Mouse (Mus musculus) adrenal gland, postnatal 4 days (tissue): ENCODE data around the gene Lman2l. TPM values are rescaled to one million over a fixed set of nuclear protein-coding genes. Genes with fewer than 3 reads are reported as not detected.

ENCODE experiments used
- DNase-seq, 2 experiments: peaks; one replicate each; pipeline ENCODE4 v3.0.0; 2021 to 2022; ENCODE audit warnings: low spot score in 2 of 2, mixed read lengths in 2 of 2
- total RNA-seq, 2 experiments: library from RNA; stranded (reverse); gene quantifications; 2 replicates each; pipeline ENCODE4 v1.2.3; 2021

The Lman2l gene
- total RNA-seq, 2 experiments from 2014 or later = 25.3 to 31.2 TPM

DNA sequence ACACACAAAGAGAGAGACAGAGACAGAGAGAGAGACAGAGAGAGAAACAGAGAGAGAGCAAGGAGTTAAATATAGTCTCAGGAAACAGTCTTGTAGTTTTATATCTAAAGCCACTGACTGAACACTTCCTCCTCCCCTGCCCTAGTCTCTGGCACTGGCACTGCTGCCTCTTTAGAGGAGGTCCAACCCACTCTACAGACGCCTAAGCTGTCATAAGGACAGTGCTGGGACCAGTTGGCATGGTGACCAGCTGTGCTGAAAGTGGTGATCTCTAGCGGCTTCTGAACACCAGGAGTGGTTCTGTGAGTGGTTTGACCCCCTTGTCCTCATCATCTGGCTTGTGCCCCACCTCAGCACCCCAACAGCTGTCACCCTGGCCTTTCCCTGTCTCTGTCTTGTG, 16.8 kb upstream of the Lman2l start:
- DNase-seq = no peak

DNA sequence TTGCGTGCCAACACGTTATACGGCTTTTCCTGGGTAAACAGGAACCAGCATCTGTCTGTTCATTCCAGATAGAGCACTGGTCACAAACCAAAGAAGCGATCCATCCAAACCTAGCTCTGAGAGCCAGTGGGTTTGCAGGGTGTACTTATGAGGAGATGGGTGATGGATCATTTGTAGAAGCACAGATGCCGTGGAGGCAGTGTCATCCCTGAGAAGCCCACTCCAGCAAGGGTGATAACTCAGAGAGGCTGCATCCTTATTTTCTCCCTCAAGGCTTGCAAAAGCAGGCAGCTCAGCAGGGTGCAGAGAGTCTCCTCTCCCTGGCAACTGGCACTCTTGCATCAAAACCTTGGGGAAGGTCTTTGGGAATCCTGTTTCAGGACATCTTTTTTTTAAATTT, 13.1 kb upstream of the Lman2l start:
- no peak for DNase-seq

DNA sequence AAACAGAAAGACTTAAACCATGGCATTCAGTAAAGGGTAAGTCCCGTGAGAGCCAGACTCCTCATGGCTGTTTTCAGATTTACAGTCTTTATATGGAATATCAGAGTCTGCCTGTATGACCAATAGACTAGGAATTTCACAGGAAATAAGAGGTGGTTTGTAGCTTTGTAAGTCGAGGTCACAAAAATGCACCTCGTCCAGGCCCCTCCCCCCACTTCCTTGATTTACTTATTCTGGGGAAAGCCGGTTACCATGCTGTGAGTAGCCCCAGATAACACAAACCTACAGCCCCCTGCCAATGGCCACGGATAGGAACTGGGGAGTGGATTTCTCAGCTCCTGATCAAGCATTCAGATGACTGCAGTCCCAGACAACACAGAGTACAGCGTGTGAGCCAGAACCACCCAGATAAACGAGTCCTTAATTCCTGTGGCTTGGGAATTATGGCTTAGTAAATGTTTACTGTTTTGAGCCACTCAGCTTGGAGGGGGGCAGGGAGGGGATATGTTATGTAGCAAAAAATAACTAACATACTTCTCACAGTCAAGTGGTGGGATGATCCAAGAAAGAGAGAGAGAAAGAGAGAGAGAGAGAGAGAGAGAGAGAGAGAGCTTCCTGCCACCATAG, 12.4 kb upstream of the Lman2l start:
- DNase-seq = no peak

DNA sequence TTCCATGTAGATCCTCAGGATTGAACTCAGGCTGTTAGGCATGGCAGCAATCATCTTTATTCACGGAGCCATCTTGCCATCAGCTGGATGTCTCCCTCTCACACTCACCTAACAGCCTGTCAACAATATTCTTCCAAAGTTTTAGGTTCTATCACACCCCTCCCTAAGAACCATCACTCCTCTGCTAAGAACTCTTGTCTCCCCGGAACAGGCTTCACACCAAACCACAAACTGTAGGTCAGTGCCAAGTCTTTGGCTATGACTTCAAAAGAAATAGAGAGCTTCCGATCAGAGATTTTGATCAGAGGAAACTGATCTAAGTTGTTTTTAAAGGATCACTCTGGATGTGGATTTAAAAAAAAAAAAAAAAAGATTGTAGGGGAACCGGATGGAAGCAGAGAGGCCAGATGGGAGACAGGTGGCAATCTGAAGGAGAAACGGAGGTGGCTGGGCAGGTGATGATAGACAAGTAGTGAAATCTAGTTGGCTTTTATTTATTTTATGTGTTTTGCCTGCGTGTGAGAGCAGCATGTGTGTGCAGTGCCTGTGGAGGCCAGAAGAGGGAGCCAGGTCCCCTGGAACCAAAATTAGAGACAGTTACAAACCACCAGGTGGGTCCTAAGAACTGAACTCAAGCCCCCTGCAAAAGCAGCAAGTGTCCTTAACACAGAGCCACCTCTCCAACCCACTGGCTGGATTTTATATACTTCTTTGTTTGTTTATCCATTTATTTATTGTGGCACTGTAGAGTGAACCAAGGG, 9.2 kb upstream of the Lman2l start:
- no peak for DNase-seq

DNA sequence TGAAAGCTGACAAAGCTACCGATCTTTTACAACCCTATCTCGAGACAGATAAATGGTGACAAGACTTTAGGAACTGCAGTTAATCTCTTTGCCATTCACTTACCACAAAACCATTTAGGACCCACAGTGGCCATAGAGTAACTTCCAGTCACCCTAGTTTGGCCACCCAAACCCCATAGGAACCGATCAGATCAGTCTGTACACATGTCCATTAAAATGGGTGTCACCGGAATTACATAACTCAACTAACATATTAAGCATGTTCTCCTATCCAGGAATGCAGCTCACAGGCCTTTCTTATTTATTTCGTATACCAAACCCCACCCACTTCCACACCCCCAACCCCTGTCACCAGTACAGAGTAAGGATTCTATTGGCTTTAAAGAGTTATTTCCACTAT, 1.8 kb upstream of the Lman2l start:
- no peak for DNase-seq

DNA sequence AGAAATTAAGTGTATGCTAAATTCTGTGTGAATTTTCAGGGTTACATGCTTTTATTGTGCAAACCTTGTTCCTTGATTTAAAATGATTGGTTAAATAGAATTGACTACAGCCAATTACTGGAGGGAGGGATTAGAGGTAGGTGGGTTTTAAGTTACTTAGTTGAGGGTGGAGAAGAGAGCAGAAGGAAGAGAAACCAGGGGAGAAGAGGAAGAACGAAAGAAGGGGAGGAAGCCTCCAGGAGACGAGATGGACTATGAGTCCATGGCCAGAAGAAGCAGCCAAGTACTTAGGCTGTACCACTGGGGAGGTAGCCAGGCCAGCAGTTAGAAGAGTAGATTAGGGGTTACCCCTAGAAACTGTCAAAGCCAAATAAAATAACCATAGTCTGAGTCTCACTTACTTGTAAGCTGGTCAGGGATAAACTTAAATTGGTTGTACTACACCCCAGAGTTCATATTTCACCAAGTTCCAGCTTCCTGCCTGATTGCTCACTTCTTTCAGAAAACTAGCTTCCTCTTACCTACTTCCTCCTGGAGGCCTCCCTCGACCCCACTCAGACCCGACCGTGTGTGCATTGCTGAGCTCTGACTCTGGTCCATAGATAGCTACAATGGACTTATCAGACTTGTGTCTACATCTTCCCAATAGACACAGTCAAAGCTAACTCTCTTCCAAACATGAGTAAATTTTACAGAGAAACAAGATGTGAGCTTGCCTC, 1.2 kb upstream of the Lman2l start:
- DNase-seq = no peak

DNA sequence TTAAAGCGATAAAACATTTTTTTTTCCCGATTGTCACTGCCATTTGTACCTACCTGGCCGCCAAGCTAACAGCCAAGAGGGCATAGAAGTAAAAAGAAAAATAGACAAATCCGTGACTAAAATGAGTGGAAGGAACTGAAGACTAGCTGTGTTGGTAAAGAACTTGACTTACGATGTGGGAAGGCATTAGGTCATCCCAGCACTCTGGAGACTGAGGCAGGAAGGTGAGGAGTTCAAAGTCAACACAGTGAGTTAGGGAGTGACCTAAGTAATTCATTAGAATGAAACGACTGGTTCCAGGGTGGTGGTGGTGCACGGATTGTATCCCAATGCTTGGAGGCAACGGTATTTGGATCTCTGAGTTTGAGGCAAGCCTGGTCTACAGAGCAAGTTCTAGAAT, 437 bp upstream of the Lman2l start:
- no peak for DNase-seq

DNA sequence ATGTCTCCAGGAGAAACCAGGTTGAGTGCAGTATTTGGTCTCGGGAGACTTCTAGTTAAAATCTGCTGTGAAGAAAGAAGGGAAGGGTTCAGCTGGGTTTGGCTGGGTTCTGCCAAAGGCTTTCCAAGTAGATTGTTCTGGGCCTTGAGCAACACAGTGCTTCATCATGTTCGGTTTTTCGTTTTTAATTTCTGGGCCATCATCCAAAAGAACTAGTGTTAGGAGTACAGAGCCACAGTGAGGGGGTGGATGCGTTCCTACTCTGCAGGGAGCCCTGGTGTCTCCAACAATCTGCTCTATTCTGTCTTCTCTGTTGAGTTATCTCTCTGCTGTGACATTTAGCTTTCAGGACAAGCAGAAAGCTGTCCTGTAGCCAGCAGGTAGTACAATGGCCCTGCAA, 4.0 kb downstream of the Lman2l start:
- no peak for DNase-seq

DNA sequence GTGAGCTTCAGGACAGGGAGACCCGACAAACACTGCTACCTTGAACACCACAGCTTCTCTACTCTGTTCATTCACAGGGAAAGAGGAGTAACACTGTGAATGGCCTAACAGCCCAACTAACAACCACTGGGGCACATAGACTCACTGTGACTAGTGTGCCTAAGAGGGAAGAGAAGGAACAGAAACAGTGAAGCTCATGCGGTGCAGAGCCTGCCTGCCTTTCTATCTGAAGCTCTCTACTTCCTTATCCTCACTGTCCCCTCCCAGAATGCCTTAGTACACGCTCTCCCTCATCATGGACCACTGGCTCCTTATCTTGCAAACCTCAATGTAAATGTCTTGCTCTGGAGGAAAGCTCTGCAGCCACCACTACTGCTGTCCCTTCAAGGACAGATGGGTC, 7.8 kb downstream of the Lman2l start:
- no peak for DNase-seq

DNA sequence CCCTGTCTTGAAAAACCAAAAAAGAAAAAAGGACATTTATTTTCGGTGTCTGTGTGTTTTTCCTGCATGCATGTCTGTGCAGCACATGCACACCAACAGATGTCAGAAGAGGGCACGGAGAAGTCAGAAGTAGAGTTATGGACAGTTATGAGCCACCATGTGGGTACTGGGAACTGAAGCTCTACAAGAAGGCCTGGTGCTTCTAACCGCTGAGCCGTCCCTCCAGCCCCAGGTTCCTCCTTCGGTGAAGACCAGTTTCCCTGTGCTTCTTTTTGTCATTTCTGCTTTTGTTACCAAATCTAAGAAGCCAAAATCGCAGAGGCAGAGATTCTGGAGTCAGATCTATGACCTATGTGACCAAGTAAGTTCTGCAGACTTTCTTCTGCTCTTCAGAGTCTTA, 8.6 kb downstream of the Lman2l start:
- no peak for DNase-seq

DNA sequence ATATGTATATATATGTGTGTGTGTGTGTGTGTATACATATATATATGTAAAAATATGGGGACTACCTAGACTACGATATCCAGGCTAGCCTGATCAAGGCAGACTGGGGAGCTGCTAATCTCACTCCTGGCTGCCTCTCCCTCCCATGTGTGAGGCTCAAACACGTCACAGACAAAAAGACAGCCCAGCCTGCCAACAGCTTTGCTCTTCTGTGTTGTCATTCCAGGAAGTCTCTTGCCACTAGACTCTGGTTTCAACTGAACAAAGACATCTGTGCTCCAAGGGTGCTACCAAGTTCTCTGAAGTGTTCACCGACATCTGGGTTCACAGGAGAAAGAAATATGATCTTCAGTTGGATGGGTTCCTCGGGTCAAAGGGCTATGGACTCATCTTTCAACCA, 10.0 kb downstream of the Lman2l start:
- DNase-seq = no peak

DNA sequence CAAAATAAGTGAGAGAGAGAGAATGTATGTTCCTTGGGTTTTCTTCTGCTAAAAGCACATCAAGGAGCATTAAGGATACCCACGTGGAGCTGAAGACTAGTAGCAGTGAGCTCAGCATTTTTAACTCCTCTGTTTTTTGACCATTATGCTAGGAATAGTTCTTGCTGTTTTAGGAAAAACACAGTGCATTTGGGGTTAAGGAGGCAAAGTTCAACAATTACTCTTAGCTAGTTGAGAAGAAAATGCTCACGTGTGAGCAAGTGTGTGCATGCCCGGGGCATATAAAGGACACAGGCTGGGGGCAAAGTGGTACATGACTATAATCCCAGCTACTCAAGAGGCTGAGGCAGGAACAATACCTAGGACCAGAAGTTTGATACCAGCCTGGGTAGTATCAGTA, 11.5 kb downstream of the Lman2l start:
- DNase-seq = no peak

DNA sequence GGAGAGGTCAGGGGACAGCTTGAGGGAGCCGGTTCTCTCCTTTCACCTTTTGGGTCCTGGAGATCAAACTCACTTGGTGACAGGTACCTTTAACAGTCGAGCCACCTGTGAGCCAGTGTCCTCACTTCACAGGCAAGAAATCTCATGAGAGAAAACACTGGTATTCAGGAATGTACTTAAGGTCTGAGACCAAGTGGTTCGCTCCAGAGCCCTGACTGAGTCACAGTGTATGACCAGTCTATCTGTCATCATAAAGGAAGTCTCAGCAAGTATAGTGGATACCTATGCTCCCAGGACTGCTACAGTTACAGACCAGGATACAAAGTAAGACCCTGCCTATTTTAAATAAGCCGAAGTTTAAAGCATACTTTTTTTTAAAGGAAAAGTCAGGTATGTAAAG, 12.1 kb downstream of the Lman2l start:
- DNase-seq = no peak

DNA sequence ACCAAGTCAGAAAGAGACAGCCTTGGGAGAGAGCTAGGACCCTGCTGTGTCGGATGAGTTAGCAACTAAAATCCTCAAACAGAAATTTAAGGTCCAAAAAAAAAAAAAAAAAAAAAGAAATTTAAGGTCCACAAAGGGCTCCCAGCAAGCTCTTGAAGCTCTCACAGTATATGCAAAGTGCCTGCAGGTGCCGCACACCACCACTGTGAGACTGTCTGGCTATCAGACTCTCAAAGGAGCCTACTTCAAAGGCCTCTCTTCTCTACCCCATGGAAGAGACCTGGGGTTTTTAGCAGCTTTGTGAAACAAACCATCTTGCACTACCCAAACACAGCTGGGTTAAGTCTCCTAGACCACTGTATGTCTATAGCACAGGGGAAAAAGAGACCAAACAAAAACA, 15.6 kb downstream of the Lman2l start:
- DNase-seq = no peak

DNA sequence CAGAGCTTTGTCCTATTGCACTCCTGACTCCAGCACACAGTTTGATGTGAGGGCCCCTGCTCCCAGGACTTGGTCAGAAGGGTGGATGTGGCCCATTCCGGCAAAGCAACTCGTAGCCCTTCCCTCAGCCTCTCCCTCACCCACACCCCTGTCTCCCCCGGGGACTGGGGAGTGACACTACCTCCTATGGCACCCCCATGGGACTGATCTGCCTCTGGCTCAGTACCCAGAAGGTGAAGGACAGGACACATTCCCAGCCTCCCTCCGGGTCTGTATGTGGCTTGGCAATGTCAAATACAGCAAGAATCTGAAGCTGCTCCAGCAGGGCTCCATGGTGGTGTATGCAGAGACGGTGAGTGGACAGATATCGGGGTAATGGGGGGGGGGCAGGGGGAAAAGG, 40.5 kb downstream of the Lman2l start:
- DNase-seq = no peak

DNA sequence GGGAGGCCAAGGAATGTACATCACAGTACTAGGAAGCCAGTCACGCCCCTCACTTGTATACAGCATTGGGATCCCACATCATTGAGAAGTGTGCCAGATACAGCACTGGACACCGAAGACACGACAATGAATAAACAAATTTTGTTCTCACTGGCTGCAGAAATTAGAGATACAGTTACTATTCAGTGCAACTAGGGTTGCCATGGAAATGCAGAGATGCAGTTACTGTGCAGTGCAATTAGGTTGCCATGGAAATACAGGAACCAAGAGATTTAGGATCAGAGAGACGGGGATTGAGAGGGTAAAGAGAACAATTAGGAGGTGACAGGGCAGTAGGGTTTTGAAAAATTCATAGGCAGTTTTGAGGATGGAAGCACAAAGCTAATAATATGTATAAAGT, 43.6 kb downstream of the Lman2l start:
- no peak for DNase-seq

DNA sequence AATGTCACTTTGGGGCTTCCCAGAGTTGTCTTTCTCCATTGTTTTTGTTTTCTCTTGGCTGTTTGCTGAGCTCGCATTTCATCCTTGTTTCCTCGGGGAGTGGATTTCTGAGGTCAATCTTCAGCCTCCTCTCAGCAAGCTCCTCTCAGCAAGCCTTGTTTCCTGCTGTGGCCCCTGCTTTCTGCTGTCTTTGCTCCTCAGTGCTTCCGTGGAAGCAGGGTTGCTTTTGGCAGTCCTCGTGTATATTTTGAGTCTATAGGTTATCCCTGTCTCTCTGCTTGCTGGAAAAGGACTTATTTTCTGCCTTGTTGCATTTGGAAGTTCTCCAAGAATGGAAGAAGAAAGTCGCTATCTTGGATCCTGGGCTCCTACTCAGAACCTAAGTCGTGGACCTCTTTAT, 48.0 kb downstream of the Lman2l start:
- DNase-seq = no peak

DNA sequence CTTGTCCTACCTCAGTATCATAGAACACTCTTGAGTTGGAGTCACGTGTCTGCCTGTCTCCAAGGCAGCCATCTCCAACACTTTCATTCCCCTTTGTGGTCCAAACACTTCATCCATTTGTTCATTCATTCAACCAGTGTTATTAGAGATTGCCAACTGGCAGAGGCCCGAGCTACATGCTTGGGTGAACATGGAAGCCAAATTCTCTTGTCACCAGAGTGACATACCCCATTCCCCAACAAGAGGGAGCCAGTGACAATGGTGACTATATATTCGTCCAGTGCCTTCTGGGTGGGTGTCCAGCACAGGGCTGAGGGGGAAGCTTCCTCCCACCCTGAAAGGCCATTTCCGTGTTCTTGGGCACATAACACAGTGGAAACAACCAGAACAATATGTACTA, 65.5 kb downstream of the Lman2l start:
- DNase-seq = no peak

DNA sequence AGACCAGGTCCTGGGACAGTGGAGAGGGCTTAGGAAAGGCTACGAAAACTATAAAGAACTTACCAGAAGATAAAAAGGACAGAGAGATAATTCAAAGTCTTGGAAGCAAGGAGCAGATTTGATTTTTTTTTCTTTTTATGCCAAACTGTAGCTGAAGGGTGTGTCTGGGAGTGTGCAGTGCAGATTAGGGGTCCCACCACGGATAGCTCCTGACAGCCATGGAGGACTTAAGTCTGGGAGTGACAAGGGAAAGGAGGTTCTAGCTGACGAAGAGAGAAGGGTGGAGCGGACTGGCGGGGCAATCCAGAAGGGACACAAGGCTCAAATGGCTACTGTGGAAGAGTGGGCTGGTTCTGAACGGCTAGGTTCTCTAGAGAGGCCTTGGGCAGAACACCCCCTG, 66.2 kb downstream of the Lman2l start:
- no peak for DNase-seq

DNA sequence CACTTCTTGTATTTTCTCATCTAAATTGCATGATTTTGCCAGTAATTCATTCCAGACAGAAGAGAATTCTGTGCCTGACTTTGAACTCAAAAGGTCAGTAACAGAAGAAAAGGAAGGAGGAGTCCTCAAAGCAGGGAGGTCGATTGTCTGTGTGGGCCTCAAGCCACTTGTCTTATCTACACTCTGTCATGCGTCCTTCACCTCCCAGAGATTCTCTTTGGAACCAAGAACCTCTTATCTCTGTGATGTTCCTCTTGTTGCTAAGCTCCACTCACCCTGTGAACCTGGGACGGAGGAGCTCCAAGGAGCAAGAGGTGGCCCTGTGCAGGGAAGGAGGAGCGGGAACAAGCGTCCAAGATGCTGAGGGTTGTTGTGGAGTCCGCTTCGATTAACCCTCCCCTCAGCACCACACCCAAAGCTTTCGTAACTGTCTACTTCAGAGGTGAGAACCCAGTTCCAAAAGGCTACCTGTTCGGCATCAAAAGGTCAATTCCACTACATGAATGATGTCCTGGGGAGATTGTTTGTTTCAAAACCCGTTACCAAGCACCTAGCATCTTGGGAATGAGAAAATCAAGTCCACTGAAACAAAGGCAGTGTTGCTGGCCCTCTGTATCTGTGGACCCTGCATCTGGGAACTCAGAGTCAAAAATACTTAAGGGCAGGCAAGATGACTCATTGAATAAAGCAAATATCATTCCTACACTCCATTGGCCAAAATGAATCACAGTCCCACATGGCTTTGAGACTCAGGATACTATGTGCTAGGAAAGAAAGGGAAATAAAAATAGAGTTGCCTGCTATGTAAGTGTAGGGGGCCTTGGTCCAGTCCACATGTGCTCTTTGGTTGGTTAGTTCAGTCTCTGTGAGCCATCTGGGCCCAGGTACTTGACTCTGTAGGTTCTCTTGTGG, 72.9 kb downstream of the Lman2l start, which contains the start of gene Fer1l5:
Fer1l5 (plus strand) TSS at position 358 of the 912 bp plus-strand sequence.
- DNase-seq = no peak

DNA sequence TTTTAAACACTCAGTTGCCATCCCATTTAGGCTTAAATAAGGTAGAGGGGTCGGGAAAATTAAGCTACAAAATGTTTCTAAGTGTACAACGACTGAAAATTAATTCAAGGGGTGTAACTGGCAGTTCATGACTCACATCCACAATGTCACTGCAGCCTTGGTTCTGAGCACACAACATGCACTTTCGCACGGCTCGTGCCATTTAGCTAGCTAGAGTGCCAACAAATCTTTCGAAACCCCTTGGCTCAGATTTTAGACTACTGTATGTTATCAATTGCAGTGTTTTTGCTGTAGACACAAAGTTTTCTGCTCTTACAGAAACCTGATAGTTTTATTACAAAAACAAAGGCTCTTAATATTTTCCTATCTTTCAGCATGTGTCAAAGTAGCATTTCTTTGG, 74.2 kb downstream of the Lman2l start:
- DNase-seq = no peak
